Mouse (Mus musculus) lung, postnatal 14 days (tissue): ENCODE results near the gene Hivep3.
A peak's percentile ranks its signal among the peaks of the same experiment; 100 is the strongest.

Source experiments
- DNase-seq: peaks from one replicate; pipeline ENCODE4 v3.0.0; 2021

Gene Hivep3

GRCm38 (mm10) chr4:119876535-119877160 is 143.1 kb downstream of the Hivep3 start:
- DNase-seq: no peak

DNA sequence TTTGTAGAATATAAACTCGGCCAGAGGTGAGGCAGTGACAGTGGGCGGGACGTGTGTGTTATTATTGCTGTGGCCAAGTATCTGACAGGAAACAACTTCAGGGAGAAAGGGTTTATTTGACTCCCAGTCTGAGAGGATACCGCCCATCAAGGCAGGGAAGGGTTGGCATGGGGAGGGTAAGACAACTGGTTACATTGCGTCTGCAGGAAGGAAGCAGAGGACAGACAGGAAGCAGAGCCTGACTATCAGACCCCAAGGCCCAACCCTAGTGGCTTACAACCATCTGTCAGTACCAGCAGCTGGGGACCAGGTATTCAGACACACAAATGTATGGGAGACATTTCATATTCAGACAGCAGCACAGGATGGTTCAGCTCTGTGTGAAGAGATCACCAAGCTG is 144.6 kb downstream of the Hivep3 start:
- no peak for DNase-seq

- DNase-seq: no peak
Observed at GRCm38 (mm10) chr4:119879671-119880070, 146.1 kb downstream of the Hivep3 start.

DNA sequence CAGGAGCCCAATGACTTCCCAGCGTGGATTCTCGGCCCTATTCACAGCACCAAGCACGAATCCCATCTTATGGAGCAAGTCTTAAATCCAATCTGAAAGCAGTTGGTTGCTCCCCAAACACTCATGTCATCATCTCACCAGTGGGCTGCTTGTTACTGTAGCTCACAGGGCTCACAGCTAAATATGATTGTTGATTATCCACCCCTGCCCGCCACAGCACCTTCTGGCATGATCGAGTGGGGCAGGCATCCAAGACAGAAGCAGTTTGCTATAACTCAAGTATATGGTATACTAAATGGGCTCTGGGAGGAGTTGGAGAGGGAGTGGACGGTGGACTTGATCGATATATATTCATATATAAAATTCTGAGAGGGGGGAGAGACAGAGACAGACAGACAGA is 146.7 kb downstream of the Hivep3 start:
- no peak for DNase-seq

DNA sequence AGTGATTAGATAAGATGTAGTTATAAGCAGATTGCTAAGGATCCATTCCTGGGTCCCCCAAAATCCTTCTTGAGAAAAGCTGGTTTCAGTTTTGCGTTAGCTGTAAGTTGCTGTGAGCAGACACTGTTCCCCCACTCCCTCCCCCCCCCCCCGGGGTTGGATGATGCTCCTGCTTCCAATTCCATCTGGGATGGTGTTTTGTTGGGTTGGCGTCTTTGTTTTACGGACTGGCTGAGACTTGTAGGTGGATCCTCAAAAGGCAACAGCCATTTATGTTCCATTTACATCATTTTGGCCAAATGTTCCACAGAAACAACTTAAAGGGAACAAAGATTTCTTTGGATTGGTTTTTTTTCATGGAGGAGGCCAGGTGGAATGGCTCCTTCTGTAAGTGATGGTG is 147.7 kb downstream of the Hivep3 start:
- DNase-seq: no peak

DNA sequence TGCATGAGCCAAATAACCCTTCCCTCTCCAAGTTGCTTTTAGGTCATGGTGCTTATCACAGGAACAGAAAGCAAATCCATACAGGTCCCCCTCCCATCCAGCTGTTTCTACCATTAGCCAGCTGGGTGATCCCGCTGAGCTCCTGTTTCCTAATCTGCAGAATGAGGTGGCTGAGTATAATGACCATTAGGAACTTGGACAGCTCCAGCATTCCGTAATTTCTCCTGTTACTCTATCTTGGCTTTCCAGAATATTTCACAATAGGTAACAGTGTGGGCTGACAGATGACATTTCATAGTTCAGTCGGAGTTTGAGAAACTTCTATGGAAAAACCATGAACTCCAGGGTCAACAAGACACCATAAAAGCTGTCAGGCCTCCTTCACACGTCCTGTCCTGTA is 148.8 kb downstream of the Hivep3 start:
- DNase-seq: no peak

DNA sequence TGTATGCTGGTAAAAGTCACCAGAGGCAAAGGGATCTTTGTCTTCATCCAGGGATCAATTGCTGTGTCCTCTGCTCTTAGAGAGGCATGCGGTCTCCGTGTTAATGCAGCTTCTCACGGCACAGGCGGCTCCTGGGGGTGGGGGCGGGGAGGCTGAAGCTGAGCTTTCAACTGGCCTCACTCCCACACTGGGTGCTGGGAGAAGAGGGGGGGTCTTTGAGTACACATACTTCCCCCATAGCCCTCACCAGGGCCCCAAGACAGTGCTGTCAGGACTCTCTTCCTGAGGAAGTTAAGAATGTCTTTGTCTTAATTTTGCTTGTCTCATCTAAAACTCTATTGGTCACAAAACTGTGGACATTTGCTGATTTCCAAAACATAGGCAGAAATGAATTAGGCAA is 149.2 kb downstream of the Hivep3 start:
- DNase-seq: no peak

DNA sequence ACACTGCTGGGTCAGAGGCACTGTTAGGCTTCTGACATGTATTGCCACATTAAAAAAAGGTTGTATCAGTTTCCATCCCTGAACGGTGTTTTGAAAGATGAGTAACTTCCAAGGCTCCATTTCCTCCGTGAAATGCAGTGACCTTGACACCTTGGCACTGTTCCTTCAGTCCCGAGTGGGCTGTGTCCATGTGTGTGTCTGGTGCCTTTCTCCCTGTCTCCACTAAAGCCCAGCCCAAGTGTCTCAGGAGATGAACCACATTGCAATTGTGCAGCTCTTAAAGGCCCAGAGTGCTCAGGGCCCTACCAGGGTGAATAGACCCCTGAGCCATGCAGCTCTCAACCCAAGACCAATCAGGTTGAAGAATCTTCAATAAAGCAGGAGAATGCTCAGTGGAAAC is 153.0 kb downstream of the Hivep3 start:
- peak; percentile 55 for DNase-seq

- DNase-seq: no peak
Observed at GRCm38 (mm10) chr4:119887523-119888177, 154.1 kb downstream of the Hivep3 start.

- no peak for DNase-seq
Observed at GRCm38 (mm10) chr4:119889760-119890159, 156.2 kb downstream of the Hivep3 start.

DNA sequence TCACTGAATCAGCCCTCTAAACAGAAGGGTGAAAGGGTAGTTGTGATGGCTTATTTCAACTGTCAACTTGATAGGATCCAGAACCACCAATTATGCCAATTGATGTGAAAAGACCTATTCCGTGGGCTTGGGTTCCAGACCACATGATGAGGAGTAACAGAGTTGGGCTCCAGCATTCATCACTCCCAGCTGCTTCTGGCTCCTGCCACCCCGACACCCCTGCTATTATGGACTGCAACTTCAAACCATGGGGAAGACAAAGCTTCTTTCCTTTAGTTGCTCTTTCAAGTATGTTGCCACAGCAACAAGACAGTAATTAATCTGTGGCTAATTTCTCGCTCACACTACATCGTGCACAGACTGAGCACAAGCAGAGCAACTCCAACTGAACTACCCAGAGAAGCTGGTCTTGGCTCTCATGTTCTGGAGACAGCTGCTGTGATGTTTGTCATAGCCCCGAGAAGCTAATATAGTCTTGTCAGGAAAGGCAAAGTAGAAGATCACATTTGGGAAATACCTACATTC is 159.7 kb downstream of the Hivep3 start:
- no peak for DNase-seq

DNA sequence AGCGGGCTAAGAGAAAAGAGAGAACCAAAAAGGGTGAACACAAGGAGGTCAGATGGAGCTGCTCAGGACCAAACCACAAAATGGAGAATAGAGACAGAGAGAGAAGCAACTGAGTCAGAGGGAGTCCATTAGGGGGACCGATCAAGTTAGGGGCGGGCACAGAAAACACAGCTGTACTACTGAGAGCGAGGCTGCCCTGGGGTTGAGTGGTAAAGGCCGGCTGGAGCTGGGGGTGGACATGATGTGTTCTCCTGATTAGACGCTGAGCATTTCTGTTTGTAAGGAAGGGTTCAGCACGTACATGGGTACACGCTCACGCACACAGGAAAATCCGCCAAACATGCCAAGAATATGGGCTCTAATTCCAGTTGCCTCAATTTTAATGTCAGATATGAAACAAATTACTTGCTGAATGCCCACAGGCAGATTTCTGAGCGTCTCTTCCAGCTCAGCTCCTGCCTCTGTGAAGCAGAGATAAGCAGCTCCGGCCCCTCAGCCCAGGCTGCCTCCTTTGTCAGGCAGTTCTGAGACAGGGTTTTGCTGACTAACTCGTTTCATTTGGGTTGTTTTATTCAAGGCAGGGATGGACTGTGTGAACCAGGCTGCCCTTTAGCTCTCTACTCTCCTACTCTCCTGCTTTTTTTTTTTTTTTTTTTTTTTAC is 161.3 kb downstream of the Hivep3 start:
- no peak for DNase-seq

DNA sequence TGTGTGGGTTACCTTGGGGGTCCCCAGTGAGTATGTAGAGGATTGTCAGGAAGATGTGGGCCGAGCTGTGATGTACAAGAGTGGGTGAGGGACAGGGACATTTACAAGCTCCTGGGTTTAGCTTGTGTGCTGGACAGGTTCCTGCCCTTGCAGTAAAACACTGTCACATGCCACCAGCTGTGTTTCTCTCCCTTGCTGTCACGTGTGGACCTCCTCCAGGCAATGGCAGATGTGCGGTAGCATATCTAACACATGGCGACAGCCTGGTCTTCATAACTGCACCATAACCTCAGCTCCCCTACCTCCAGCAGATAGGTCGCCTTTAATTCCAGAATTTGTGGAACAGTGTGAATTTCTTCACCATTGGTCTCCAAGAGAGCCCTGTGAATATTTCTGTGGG is 161.9 kb downstream of the Hivep3 start:
- no peak for DNase-seq

DNA sequence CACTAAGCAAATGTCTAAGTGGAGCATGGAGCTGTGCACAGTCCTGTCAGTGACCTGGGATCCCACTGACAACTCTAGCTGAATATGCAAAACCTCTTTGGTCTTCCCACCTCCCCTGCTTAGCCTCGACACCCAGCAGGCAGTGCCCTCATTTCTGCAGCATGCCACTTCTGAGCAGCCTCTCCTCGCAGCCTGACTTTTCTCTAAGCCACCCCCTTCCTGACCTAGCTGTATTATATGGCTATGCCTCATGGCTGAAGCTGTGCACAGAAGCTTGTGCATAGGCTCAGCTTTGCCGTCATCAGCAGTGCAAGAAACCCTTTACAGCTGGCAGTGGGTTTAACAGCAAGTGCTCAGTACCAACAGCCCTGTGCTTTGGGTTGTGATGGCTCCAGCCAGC is 163.0 kb downstream of the Hivep3 start:
- no peak for DNase-seq

DNA sequence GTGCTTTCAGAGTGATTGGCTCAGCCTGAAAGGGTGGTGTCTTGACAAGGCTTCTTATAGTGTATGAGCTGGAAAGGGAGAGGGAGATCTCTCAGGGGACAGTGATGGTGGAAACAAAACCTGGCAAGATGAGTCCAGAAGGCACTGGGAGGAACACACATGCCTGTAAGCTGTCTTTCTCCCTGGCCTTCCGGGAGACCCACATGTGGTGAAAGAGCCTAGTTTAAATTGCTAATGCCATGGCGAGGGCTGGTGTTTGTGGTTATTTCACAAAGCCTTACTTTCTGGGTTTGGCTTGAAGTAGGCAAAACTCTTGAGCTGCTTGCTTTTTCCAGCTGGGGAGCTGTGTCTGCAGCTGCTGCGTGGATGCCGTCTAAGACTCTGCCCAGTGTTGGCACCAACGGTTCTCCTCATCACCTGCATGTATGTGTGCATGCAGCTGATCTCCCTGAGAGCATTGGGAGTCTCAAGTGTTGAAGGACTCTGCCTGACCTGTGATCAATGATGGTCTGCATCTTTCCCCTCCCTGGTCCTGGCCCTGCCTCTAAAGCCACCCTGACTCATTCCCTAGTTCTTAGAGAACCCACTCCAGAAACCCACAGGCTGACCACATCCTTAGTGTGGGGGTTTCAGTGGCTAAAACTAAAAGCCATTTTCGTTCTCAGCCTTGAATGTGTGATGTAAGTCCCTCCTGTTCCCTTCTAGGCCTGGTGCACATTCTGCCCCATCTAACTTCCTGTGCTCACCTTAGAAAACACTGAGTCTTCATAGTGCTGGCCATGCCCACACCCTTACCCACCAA is 163.7 kb downstream of the Hivep3 start:
- DNase-seq: no peak

- peak; percentile 72 for DNase-seq
Observed at GRCm38 (mm10) chr4:119901556-119902491, 168.2 kb downstream of the Hivep3 start.

DNA sequence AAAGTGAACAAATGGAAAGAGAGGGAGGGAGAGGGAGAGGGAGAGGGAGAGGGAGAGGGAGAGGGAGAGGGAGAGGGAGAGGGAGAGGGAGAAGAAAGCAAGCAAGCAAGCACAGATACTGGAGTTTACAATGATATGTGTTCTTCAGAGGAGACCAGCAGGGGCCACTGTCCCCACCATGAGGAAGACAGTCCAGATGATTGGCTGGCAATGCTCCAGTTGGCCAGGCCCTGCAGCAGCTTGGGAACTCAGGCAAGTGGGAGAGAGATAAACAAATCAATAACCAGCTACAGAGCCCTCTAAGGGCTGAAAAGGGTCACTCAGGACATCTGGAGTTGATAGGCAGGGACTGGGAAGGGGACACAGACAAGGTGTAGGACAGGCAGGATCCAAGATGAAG is 169.7 kb downstream of the Hivep3 start:
- DNase-seq: peak; percentile 67

GRCm38 (mm10) chr4:119903806-119904205 is 170.2 kb downstream of the Hivep3 start:
- DNase-seq: peak; percentile 47

GRCm38 (mm10) chr4:119904296-119904695 is 170.7 kb downstream of the Hivep3 start:
- DNase-seq: no peak

- no peak for DNase-seq
Observed at GRCm38 (mm10) chr4:119907106-119907505, 173.5 kb downstream of the Hivep3 start.

- no peak for DNase-seq
Observed at GRCm38 (mm10) chr4:119911071-119911904, 177.7 kb downstream of the Hivep3 start.
